Mouse (Mus musculus) cerebellum, adult 18-20 months (tissue): ENCODE data around the gene Vps25.

Experiments used
- DNase-seq, 2 experiments: peaks; one replicate each; pipeline ENCODE4 v3.0.0; 2021

Gene Vps25

GRCm38 (mm10) chr11:101277381-101278222 is 24.1 kb downstream of the Vps25 start:
- no peak for DNase-seq

DNA sequence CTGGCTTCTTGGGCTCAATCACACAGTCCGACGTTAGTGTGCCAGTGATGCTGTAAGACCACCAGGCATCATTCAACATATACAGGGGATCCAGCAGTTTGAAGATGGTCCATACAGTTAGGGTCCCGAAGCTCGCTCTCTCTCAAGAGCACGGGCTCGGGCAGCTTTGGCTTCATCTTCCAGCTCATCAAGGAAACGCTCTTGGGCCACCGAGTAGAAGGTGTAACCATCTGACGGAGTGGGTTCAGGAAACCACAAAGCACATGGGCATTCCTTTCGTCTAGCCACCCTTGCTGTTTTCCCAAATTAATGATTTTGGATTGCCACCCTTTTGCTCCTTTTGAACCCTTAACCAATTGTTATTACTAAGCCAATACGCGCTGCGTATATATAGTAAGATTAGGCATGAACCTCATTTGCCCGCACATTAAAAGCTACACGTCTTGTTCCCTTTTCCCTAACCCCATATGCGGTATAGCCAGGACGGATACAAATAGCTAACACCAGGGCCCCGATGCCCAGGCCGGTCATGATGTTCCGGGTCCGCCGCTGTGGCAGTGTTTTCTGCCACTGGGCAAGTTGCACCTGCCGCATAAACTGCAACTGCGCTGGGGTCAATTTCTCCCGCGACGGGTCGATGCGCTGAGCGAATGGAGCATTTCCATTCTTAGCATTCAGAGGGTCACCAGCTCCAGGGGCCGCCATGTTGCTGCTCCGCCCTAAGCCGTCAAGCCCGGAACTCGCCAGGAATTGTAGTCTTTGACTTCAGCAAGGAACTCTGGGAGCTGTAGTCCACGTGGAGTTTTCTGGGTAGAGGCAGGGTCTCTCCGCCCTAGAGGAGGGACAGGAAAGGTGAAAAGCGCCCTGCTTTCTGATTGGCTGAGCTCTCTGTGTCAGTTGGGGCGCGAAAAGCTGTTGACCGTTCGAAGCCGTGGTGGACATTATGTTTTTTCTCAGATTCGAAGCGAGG is 25.0 kb downstream of the Vps25 start, which contains the start of the genes Cntd1 and Coa3:
Gene Cntd1, plus strand, starts transcription at position 790 of the 970 bp plus-strand sequence.
Gene Coa3, minus strand, starts transcription at position 892 of the 970 bp plus-strand sequence.
- DNase-seq = peak; percentile 81 to 94

- no peak for DNase-seq
Measured at GRCm38 (mm10) chr11:101279193-101279569, 25.7 kb downstream of the Vps25 start.

DNA sequence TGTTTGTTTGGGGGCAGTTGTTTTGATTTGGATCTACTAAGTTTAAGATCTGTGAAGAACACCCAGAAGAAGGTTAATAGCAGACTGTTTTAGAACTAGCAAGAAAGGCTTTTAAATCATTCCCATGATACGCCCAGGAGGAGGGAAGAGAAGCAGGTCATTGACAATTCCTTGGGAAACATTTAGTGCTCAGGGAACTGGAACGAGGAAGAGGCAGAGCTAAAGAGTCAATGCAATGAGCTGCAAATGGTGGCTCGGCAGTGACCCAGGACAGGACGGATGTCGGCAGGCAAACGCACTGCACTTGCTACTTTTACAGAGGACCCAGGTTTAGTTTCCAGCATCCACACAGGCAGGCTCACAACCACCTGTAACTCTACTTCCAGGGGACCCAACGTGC is 27.3 kb downstream of the Vps25 start:
- DNase-seq = no peak

GRCm38 (mm10) chr11:101282896-101283295 is 29.4 kb downstream of the Vps25 start:
- DNase-seq = no peak

DNA sequence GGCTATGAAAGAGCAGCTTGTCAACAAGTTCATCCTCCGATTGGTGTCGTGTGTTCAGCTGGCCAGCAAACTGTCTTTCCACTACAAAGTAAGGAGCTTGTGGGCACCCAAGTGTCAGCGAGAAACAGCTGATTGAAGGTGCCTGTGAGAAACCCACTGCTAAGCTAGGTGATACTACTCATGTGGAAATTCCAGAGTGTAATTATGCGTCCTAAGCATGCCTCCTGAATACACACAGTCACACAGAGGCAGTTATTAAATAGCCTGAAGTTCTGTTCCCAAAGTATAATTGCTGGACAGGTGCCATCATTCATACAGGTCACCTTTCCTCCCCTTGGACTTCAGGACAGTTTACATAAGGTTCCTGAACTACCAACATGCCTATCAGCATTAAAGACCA is 30.3 kb downstream of the Vps25 start:
- DNase-seq = no peak

GRCm38 (mm10) chr11:101287306-101287705 is 33.8 kb downstream of the Vps25 start:
- no peak for DNase-seq

- DNase-seq = no peak
Measured at GRCm38 (mm10) chr11:101291231-101291630, 37.7 kb downstream of the Vps25 start.

DNA sequence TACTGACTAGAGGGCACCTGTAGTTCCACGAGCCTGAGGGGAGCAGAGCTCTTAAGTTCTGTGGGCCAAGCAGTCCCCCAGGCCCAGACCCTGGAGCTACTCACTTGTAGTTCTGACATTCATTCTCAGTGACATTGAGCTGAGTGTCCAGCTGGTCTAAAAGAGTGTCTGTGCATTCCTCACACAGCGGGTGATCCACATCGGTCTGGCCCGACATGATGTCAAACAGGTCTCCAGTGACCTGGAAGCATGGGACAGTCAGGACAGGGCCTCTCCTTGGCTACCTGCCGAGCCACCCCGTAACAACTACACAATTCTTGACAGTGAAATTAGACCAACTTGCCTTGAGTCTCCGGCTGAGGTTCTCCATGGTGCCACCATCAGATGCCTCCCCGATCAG is 41.7 kb downstream of the Vps25 start:
- DNase-seq = no peak

DNA sequence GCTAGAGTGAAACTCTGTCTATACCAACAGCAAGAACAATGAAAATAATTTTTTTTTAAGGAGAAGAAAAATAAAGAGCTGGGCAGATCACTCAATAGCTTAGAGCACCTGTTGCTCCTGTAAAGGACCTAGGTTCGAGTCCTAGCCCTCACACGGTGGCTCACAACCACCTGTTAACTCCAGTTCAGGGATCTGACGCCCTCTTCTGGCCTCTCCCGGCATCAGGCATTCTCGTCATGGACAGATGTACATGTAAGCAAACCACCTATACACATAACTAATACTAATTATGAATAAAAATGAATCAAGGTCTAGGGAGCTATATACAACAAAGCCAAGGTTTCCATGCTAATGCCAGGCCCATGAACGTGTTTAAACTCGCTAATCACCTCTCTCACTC is 47.4 kb downstream of the Vps25 start:
- DNase-seq = no peak

- DNase-seq = no peak
Measured at GRCm38 (mm10) chr11:101301299-101302003, 47.9 kb downstream of the Vps25 start.

DNA sequence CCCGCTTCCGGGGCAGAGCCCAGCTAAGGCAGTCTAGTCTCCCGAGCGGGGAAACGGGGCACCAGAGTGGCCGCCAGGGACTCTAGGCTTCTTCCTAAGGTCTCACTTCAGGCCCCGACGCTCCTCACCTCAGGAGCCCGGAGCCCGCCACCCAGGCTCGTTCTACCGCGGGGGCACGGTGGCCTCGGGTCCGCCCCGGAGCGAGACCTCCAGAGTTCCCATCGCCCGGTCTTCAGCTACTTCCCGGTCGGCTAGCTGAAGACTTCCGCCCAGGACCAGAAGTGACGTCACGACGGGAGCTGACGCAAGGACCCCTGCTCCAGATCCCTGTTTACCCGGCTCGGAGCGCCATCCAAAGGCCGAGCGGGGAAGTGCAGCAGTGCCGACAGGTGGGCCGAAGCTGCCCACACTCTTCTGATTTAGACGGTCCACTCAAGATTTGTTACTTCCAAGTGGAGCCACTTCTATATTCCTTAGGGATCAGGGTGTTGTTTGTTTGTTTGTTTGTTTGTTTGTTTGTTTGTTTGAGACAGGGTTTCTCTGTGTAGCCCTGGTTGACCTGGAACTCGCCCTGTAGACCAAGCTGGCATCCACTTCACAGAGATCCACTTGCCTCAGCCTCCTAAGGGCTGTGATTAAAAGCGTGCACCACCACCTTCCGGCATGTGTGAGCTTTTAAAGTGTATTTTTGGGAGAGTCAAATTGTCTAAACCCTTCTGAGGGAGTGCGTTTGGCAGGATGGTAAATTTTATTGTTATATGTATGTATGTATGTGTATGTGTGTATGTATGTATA is 48.7 kb downstream of the Vps25 start, which contains the start of gene Becn1:
Gene Becn1, minus strand, starts transcription at position 283 of the 795 bp plus-strand sequence.
- DNase-seq = peak; percentile 98 to 99

- DNase-seq = no peak
Measured at GRCm38 (mm10) chr11:101307744-101308143, 54.2 kb downstream of the Vps25 start.
